Mouse (Mus musculus) stomach, embryonic 14.5 days (tissue): Measurements from ENCODE around the gene Gtf3c1. TPM values are rescaled to one million over a fixed set of nuclear protein-coding genes. Genes with fewer than 3 reads are reported as not detected.

Experiments
- ATAC-seq: fragments of 200-750 bp; cut with Nextera tagmentation; 2 replicates; pipeline ENCODE4 v1.8.0; 2017; ENCODE audit warnings: low read depth, moderate TSS enrichment; ENCODE audit not compliant: insufficient number of reproducible peaks, insufficient read depth, low FRiP score
- H3K27ac ChIP-seq: fragments of 300-500 bp; sonication (generic); 2 replicates; pipeline ENCODE4 v1.5.1; 2014; ENCODE audit warnings: mild to moderate bottlenecking, low read length, moderate library complexity, mixed read lengths
- H3K27me3 ChIP-seq: fragments of 300-500 bp; sonication (generic); 2 replicates; pipeline ENCODE4 v1.6.1; 2014; ENCODE audit warnings: low read length, control low read depth, mixed read lengths; ENCODE audit not compliant: control insufficient read depth, insufficient read depth
- H3K36me3 ChIP-seq: fragments of 300-500 bp; sonication (generic); 2 replicates; pipeline ENCODE4 v1.6.1; 2014; ENCODE audit warnings: mild to moderate bottlenecking, control low read depth, low read length, moderate library complexity, mixed read lengths; ENCODE audit not compliant: control insufficient read depth, insufficient read depth
- H3K4me1 ChIP-seq: fragments of 300-500 bp; sonication (generic); 2 replicates; pipeline ENCODE4 v1.6.1; 2014; ENCODE audit warnings: low read length, control low read depth, mixed read lengths; ENCODE audit not compliant: control insufficient read depth, insufficient read depth
- H3K4me2 ChIP-seq: fragments of 300-500 bp; sonication (generic); replicated peaks from 2 replicates; pipeline ENCODE4 v1.6.1; 2014; ENCODE audit warnings: low read depth, low read length, control low read depth
- H3K4me3 ChIP-seq: fragments of 300-500 bp; sonication (generic); 2 replicates; pipeline ENCODE4 v1.5.1; 2014; ENCODE audit warnings: low read depth, low read length, control low read depth
- H3K9ac ChIP-seq: fragments of 300-500 bp; sonication (generic); replicated peaks from 2 replicates; pipeline ENCODE4 v1.6.1; 2014; ENCODE audit warnings: low read depth, mild to moderate bottlenecking, control low read depth, low read length, moderate library complexity, mixed read lengths
- H3K9me3 ChIP-seq: fragments of 300-500 bp; sonication (generic); 2 replicates; pipeline ENCODE4 v1.6.1; 2016; ENCODE audit warnings: low read depth, low read length, control low read depth; ENCODE audit not compliant: control insufficient read depth
- WGBS: fragments of 180-500 bp; shearing (Covaris S2); extraction: QIAGEN DNeasy Blood & Tissue Kit; methylation state at CpG from one replicate; pipeline ENCODE4 v1.1.7; 2014; 5-methylcytosine and 5-hydroxymethylcytosine counted together
- polyA plus RNA-seq: library from polyadenylated mRNA; unstranded; fragments of >200 nt; fragmentation: Nextera tagmentation; extraction: Ambion mirVana; gene quantifications from 2 replicates; pipeline ENCODE4 v1.2.1, GENCODE M21; 2014

Gene Gtf3c1
- polyA plus RNA-seq, 1 experiment from 2014 or later, result 37.7 TPM

DNA sequence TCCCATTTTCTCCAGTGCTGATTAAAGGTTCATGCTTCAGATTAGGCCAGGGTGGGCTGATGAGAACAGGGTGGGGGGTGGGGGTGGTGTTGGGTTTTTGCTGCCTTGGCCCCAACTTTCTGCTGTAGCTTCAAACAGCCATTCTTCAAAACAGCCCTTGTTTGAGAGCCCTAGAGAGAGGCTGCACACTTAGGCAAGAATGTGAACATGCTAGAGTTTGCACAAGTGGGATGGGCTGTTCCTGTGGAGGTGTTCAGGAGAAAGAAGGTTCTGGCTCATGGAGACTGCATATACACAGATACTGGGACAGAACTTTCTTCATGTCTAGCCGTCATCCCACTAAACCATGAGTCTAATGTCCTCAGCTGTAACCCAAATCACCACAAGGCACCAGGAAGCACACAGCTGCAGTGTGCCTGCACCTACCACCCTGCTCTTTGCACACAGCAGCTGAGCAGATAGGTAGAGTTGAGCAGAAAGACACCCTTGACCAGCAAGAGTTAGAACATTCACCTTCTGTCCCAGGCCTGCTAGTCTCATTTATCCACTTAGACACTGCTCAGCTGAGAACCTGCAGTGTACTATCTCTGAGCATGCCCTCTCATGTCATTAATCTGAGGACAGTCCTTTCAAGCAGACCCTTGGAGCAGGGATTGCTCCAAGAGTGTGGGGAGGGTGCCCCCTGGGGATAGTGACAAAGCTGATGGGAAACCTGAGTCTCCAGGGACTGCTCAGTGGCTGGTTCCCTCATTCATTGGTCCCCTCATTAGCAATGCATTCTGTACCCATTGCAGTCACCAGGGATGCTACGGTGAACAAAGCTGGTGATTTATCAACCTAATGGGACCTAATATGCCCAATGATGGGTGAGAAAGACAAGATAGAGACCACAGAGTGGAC, 101.1 kb downstream of the Gtf3c1 start:
- no peak overlapping the region for H3K4me2 ChIP-seq
- H3K36me3 ChIP-seq, result no peaks in the 10 kb centered on the region
- WGBS, result 75% methylated on average over 2 of the region's 2 CpGs
- no peaks in the 10 kb centered on the region for H3K27me3 ChIP-seq
- H3K27ac ChIP-seq, result no peak overlapping the region
- no peak overlapping the region for H3K9ac ChIP-seq
- no peaks in the 10 kb centered on the region for H3K4me1 ChIP-seq
- H3K9me3 ChIP-seq, result no peaks in the 10 kb centered on the region
- H3K4me3 ChIP-seq, result no peak overlapping the region
- ATAC-seq, result no peak

DNA sequence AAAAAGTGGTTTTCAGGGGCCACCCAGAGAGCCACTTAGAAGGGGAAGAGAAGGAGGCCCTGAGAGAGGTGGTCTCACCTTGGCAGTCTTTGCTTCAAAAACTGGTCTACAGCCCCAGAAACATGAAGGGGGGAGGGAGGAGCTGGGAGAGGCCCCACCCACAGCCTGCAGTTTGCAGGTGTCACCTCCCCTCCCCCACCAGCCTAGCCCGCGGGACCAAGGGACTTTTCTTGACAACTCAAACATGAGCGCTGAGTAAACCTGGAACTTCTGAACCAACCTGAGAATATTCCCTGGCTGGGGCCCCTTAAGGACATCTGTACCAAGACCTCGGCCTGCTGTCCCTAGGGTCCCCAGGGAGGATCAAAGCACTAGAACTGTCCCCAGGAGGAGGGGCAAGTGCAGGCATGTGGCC, 101.8 kb downstream of the Gtf3c1 start:
- no peak overlapping the region for H3K27ac ChIP-seq
- no peak overlapping the region for H3K4me3 ChIP-seq
- H3K9me3 ChIP-seq, result no peaks in the 10 kb centered on the region
- no peak for ATAC-seq
- H3K4me2 ChIP-seq, result no peak overlapping the region
- 48% methylated on average over 4 of the region's 4 CpGs for WGBS
- H3K36me3 ChIP-seq, result no peaks in the 10 kb centered on the region
- H3K27me3 ChIP-seq, result no peaks in the 10 kb centered on the region
- no peak overlapping the region for H3K9ac ChIP-seq
- H3K4me1 ChIP-seq, result no peaks in the 10 kb centered on the region

DNA sequence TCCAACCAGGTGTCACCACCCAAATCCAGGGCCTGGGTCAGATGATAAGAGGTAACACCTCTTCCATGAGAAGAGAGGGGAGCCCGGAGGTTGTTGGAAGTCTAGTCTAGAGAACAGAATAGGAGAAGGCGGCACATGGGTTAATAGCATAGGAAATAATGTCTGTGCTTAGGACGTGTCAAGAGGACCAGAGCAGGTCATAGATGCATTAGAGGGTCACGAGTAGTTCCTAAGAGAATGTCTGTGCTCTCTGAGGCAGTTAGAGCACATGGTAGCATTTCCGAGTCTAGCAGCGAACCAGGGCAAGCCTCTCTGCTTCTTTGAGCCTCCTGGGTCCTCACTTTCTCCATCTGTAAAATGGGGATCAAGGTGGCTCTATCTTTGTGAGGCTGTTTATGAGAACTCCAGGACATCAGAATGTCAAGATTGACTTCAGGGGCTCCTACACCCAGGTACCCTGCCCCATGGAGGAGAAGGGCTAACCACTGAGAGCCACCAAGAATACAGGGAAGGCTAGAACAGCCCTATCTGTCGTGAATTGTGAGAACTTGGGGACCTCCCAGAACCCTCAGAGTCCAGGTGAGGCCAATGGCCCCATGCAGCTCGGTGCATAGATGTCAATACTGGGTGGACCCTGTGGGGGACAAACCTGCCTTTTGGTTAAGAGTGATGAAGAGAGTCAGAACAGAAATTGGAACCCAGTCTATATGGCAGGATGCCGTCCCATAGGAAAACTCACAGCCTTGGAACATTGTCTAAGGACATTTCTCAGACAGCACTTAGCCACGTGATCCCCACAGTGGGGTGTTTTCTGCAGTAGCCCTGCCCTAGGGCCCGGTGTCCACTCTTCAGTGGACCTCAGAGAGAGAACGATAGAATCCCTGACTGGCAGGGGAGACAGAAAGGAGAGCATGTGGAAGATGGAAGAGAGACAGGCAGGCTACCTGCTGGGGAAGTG, 102.9 kb downstream of the Gtf3c1 start:
- no peaks in the 10 kb centered on the region for H3K4me1 ChIP-seq

DNA sequence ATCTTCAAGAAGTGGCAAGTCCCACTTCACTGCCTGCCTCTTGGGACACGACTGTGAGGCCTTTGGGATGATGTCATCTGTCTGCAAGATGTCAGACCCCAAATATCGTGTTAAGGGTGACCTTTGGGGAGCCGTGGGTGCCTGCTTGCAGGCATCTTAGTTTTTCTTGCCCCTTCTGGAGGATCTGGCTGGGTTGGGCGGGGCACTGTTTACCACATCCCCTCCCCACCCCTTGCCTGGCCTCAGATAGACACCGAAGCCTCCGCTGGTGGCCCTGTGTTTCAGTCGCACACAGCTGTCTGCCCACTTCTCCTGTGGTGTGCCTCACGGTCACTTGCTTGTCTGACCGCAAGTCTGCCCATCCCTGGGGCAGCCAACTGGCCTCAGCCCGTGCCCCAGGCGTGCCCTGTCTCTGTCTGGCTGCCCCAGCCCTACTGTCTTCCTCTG, 104.4 kb downstream of the Gtf3c1 start, which contains the start of gene Il21r:
TSS of gene Il21r (plus strand) at position 245 of the 447 bp plus-strand sequence.
- Histone ChIP-seq H3K9ac (no peak within 1 kb of the TSS), H3K4me1 (no peaks in the 10 kb centered on the region), H3K27ac (no peak within 1 kb of the TSS), H3K4me2 (no peak within 1 kb of the TSS), H3K9me3 (no peaks in the 10 kb centered on the region), H3K4me3 (no peak within 1 kb of the TSS), H3K27me3 (no peaks in the 10 kb centered on the region), H3K36me3 (no peaks in the 10 kb centered on the region)
- no peak for ATAC-seq
- 50% methylated on average over 11 of the region's 11 CpGs for WGBS

More for the DNA sequence above, 102.9 kb downstream of the Gtf3c1 start:
- Histone ChIP-seq H3K36me3 (no peaks in the 10 kb centered on the region), H3K9me3 (no peaks in the 10 kb centered on the region), H3K27me3 (no peaks in the 10 kb centered on the region), H3K27ac (no peak overlapping the region), H3K4me2 (no peak overlapping the region), H3K4me3 (no peak overlapping the region), H3K9ac (no peak overlapping the region)
- ATAC-seq, result no peak
- WGBS, result 78% methylated on average over 12 of the region's 12 CpGs

DNA sequence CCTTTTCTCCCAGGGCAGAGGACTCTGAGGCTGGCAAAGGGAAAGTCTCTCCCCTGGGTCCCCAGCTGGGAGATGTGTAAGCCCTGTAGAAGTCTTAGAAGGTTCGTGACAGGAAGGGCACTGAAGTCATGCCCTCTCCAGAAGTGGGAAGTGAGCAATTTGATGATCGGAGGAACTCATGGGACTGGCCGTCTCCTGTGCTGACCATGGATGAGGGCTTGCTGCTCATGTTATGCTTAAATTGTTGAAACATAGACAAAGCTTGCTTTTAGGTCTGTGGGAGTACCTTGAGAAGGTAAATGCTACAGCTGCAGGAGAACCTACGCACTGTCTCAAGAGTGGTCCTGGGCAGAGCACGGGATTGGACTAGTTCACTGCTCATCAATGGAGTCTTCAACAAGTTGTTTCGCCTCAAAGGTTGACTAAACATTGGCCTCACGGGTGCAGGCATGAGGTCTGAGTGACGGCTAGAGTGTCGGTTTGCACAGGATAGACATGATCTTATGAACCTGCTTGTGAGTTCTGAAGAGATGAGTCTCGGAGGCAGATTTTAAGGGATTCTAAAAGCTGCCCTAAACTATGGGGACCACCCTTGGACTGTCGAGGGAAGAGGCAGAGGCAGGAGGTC, 105.6 kb downstream of the Gtf3c1 start:
- no peaks in the 10 kb centered on the region for H3K4me1 ChIP-seq
- H3K36me3 ChIP-seq, result no peaks in the 10 kb centered on the region
- 72% methylated on average over 11 of the region's 11 CpGs for WGBS
- no peak for ATAC-seq
- no peak overlapping the region for H3K4me2 ChIP-seq
- H3K9ac ChIP-seq, result no peak overlapping the region
- H3K27me3 ChIP-seq, result no peaks in the 10 kb centered on the region
- no peak overlapping the region for H3K4me3 ChIP-seq
- H3K9me3 ChIP-seq, result no peaks in the 10 kb centered on the region
- no peak overlapping the region for H3K27ac ChIP-seq

DNA sequence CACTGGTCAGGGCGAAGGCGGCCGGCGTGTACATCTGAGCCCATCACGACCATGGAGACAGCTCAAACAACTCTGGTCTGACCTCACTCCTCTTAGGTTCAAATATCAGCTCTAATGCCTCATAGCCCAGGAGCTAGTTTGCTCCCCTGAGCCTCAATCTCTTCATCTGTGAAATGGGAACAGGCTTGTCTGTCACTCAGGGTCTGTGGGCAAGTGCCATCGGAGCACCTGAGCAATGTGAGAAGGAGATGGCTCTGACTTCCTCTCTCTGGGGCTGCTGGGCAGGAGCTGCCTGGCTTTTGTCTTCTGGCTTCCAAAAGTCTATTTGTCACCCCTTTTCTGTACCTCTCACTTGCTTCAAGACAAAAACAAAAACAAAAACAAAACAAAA, 106.3 kb downstream of the Gtf3c1 start:
- 84% methylated on average over 6 of the region's 6 CpGs for WGBS
- no peaks in the 10 kb centered on the region for H3K4me1 ChIP-seq
- no peak overlapping the region for H3K27ac ChIP-seq
- H3K36me3 ChIP-seq, result no peaks in the 10 kb centered on the region
- no peaks in the 10 kb centered on the region for H3K27me3 ChIP-seq
- no peak overlapping the region for H3K4me3 ChIP-seq
- no peak overlapping the region for H3K9ac ChIP-seq
- no peak overlapping the region for H3K4me2 ChIP-seq
- H3K9me3 ChIP-seq, result no peaks in the 10 kb centered on the region
- ATAC-seq, result no peak

DNA sequence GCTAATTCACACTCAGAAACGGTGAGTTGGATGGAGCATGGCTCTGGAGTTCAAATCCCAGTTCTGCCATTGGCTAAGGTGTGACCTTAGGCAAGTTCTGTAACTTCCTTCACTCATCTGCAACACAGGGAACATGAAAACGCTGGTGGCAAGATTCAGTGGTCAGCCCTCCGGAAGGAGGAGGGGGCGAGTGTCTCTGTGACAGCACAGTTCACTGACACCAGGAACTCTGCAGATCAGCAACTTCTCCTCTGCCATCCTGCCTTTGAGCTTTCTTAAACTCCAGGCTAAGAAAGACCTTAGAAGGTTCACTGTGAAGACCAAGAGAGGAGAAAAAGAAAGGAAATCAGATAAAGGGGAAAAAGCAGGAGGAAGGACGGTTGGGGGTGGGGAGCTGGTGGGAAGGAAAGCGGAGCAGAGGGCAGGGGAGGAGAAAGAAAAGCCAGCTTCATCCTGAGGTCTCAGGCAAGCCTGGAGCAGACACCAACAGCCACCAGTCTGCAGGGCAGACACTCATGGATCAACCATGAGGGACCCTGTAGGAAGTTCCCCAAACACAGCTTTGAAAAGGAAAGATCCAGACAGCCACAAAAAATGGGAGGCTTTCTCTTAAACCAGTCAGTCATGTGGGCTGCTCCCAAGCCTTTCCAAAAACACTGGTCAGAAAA, 106.8 kb downstream of the Gtf3c1 start:
- no peak overlapping the region for H3K4me3 ChIP-seq
- no peak overlapping the region for H3K27ac ChIP-seq
- ATAC-seq, result no peak
- H3K27me3 ChIP-seq, result no peaks in the 10 kb centered on the region
- no peaks in the 10 kb centered on the region for H3K36me3 ChIP-seq
- no peaks in the 10 kb centered on the region for H3K4me1 ChIP-seq
- H3K4me2 ChIP-seq, result no peak overlapping the region
- no peaks in the 10 kb centered on the region for H3K9me3 ChIP-seq
- 30% methylated on average over 6 of the region's 6 CpGs for WGBS
- no peak overlapping the region for H3K9ac ChIP-seq
